Mouse (Mus musculus): ENCODE data around the gene Nup188. TPM values are rescaled to one million over a fixed set of nuclear protein-coding genes. Genes with fewer than 3 reads are reported as not detected.

The Nup188 gene
- total RNA-seq, 2 experiments from 2014 or later = 36.6 to 42.0 TPM

- DNase-seq = no peak
- intact Hi-C loops (cut with DNase I) = no loop called here
Measured at GRCm38 (mm10) chr2:30255631-30256395, 30.4 kb upstream of the Nup188 start.

GRCm38 (mm10) chr2:30256616-30257350 lies 29.4 kb upstream of the Nup188 start:
- DNase-seq = no peak
- intact Hi-C loops (cut with DNase I) = no loop called here

- no peak for DNase-seq
- intact Hi-C loops (cut with DNase I) = no loop called here
Measured at GRCm38 (mm10) chr2:30257699-30258460, 28.3 kb upstream of the Nup188 start.

DNA sequence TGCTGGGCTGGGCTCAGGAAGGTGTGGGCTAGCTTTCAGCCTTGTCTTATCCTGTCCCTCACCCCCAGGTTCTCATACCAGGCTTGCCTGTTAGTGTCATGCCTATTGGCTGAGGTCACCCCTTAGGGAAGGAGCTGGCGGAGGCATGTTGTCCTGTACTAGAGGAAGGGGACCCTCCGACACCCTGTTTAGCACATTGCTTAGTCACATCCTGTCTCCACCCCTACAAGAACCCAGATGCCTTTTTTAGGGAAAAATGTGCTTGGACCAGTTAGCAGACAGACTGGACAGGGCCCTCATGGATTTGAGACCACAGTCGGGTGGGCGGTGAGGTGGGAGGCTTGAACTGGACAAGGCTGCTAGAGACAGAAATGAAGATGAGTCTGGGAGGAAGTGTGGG lies 27.6 kb upstream of the Nup188 start:
- DNase-seq = no peak
- intact Hi-C loops (cut with DNase I) = no loop called here

DNA sequence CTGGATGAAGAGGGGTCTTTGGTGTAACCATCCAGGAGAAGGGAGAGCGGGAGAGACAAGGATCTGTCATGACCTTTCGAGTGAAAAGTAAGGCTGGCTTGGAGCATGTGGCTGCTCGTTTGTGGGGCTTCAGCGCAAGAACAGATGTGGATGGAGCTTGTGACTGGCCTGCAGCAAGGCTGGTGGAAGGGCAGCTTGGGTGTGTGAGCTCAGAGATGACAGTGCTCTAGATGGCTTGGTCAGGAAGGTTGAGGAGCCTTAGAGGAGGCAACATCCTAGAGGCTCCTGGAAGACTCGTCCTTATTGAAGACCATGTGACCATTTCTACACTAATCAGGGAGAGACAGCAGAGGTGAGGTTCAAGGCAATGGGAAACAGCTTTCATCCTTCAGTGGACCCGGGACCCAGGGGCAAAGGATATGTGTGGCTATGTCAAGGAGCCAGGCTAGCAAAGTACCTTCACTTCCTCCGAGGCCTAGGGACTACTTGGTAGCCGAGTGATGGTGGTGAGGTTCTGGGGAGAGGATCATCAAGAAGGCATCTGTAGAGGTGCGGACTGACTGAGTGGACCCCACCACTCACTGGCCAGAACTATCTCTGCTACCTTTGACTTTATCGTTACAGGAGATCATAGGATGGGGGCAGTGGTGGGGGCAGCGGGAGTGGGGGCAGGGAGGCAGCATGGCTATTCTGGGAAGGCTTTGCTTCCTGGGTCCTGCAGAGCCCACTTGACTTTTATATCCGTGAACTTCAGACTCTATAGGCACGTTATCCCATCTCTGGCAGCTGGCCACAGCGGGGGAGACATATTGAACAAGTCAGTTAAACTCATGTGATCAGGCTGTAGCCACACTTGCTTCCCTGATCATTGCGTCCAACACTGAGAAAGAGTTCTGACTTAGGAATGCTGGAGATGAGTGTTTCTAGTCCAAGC lies 26.8 kb upstream of the Nup188 start:
- intact Hi-C loops (cut with DNase I) = no loop called here
- peak; percentile 42 for DNase-seq

GRCm38 (mm10) chr2:30261064-30261736 lies 25.0 kb upstream of the Nup188 start:
- DNase-seq = no peak
- intact Hi-C loops (cut with DNase I) = no loop called here

DNA sequence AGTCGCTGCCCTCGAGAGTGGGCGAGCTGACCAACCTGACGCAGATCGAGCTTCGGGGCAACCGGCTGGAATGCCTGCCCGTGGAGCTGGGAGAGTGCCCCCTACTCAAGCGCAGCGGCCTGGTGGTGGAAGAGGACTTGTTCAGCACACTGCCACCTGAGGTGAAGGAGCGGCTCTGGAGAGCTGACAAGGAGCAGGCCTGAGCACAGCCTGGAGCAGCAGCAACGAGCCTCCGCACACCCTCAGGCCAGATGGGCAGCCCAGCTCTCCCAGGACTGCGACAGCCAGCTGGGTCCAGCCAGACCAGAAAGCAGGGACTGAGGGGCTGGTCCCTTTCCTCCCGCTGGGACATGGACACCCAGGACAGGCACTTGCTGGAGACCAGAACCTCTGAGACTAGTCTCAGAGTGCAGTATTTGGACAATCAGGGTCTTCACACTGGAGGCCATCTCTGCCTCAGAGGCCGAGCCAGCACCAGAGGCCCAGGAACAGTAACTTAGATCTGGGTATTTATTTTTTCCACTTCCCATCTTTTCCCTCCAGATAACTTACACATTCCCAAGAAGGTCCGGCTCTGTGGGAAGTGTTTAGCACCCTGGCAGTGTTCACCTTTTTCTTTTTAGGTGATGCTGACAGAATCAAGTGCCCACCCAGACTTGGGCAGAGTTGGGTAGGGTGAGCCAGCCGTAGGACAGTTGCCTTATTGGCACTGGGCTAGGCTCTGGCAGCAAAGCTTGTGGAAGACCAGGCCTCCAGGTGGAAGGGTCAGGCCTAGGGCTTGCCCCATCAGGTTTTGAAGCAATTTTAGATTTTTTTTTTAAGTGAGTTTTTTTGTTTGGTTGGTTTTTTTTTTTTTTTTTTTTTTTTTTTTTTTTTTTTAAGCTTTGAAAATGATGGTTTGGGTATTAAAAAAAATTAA lies 24.0 kb upstream of the Nup188 start:
- intact Hi-C loops (cut with DNase I) = no loop called here
- DNase-seq = peak; percentile 64

- intact Hi-C loops (cut with DNase I) = no loop called here
Measured at GRCm38 (mm10) chr2:30262840-30263441, 23.3 kb upstream of the Nup188 start.

GRCm38 (mm10) chr2:30263811-30264210 lies 22.4 kb upstream of the Nup188 start:
- DNase-seq = no peak
- intact Hi-C loops (cut with DNase I) = no loop called here

More at GRCm38 (mm10) chr2:30262840-30263441, 23.3 kb upstream of the Nup188 start:
- DNase-seq = peak; percentile 88

DNA sequence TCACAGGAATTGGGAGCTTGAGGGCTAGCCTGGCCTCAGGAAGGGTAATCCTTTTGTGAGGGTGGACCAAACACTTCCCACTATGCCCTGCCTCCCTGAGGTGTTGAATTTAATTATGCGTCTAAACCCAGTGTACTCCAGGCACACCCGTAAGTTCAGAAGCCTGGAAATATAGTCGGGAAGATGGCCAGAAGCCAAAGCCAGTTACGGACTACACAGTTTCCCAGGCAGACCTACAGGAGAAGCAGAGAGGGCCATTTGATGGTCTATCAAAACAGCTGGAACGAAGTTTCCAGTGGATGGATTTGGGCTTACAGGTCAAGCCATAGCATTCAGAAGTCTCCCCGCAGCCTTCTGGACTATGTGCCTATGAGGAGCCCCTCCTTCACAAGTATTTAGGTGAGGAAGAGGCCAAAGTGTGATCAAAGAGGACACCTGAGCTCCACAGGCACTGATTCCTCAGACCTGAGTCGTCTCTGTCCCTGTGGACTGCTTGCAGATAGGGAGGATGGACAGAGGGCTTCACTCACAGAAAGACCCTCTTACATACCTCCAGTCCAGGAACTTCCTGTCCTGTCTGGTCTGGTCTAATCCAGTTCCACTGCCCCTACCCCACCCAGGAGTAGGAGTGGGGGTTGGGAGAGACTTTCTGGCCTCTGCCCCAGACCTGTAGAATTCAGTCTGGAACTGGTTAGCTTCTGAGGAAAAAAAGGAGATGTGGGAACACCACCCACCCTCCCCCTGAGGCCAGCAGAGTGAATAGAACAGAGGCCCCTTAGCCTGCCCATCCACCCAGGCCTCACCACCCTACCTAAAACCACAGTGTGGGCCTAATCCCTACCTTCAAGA lies 21.3 kb upstream of the Nup188 start:
- intact Hi-C loops (cut with DNase I) = no loop called here
- no peak for DNase-seq

DNA sequence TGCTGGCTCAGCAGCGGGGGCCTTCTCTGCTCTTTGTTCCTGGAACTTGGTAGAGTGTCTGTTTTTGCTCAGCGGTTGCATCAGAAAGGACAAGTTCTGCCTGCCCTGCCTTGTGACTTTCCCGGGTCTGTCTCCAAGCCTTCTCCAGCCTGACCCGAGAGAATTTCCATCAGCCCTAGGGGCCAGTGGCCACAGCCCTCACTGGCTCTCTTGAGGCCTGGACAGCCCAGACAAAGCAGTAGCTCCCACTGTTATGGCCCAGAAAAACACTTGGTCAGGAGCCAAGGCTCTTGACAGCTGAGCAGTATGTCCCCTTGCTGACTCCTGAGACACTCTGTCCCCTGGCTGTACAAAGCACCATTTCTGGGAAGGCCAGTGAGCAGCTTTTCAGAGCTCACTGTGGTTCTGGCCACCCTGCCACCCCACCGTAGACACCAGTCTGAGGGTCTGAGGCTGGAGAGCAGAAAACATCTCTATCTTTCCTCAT lies 20.4 kb upstream of the Nup188 start, which contains the start of gene Phyhd1:
TSS of gene Phyhd1 (plus strand) at position 437 of the 487 bp plus-strand sequence.
- DNase-seq = peak; percentile 72

DNA sequence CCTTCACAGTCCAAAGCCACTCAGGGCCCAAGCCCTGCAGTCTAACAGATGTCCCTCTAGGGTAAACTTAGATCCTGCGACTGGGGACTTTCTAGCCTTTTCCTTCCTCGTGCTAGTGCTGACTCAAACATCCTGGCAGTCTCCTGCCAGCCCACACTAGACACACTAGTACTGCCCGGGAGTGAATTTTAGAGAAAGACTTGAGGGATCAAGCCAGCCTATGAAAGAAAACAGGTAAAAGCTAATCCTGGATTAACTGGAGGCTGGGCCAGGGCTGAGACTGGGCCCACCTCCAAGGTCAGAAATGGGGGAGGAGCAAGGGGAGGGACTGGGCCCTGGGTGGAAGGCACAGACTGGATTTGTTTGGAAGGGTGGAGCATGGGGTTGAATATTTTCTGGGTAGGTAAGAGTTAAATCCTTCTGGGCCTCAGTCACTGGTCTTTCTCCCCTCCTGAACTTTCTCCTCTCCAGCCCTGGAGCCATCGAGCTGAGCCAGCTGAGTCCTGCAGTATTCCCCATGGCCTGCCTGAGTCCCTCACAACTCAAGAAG lies 19.7 kb upstream of the Nup188 start:
- intact Hi-C loops (cut with DNase I) = no loop called here

More for the DNA sequence above, 20.4 kb upstream of the Nup188 start, which contains the start of gene Phyhd1:
- intact Hi-C loops (cut with DNase I) = no loop called here

DNA sequence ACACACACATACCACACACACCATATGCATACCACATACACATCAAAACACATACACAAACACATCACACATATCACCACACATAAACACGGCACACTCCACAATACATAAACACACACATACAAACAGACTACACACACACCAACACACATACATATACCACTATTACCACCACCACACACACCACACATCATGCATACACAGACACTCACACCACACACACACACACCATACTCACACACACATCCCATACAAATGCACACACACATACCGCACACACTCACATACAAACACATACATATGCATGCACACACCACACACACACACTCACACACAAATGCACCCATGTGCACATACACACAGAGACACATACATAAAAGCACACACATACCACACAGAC lies 18.7 kb upstream of the Nup188 start:
- DNase-seq = no peak
- intact Hi-C loops (cut with DNase I) = no loop called here

More for the DNA sequence above, 19.7 kb upstream of the Nup188 start:
- DNase-seq = peak; percentile 69

DNA sequence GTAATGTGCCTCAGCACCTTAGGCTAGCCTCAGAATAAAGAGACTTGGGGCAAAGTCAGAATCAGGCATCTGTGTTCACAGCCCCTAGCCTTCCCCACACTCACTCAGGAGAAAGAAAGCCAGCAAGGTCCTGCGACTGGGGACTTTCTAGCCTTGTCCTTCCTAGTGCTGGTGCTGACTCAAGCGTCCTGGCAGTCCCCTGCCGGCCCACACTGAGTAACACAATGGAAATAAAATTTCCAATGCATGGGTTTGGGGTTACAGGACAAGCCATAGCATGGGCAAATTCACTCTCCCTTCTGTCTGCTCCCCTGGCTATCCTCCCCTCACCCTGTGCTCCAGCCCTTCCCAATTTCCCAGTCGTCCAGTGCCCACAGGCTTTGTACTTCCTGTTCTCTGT lies 17.8 kb upstream of the Nup188 start:
- no peak for DNase-seq
- intact Hi-C loops (cut with DNase I) = no loop called here

DNA sequence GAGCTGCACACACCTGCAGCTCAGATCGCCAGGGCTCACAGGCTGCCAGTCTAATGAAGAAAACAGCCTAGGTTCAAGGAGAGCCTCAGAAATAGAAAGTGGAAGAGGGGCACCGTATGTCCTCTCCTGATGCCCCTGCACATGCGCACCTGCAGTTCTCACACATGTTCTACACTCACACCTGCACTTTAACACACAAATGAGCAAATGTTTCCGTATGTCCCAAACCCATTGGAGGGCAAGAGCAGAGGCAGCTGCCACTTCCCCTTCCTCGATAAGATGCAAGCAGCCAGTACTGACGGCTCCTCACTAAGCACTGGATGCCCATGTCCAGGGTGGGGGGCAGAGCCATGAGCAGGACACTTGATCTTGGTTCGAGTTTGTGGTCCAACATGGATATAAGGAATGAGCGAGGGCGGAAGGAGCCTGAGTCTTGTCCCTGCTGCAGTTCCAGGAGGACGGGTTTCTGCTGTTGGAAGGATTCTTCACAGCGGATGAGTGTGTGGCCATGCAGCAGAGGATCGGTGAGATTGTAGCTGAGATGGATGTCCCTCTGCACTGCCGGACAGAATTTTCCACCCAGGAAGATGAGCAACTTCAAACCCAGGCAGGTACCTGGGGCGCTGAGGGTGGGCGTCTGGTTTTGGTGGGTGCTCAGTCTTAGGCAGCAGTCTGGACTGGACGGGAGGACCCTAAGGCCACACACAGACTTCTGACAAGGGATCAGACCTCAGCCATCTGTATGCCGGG lies 16.8 kb upstream of the Nup188 start:
- intact Hi-C loops (cut with DNase I) = no loop called here
- DNase-seq = no peak

DNA sequence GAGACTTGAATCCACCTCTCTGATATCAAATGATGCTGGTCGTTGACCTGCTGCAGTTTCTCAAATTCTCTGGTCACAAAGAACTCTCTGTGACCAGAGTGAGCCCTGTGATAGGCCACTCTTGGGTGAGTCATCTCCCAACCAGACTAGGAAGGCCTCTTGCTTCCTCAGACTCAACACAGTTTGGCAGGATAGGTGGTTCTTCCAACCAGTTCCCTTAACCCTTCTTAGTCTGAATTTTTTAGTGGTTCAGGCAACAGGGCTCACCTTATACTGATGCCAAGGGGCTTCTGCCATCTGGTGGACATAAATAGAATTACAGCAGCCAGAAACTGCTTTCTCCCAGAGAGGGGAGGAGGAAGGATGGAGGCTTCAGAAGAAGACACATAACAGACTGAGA lies 16.1 kb upstream of the Nup188 start:
- DNase-seq = peak; percentile 47
- intact Hi-C loops (cut with DNase I) = no loop called here
